In the genomic region with DNA sequence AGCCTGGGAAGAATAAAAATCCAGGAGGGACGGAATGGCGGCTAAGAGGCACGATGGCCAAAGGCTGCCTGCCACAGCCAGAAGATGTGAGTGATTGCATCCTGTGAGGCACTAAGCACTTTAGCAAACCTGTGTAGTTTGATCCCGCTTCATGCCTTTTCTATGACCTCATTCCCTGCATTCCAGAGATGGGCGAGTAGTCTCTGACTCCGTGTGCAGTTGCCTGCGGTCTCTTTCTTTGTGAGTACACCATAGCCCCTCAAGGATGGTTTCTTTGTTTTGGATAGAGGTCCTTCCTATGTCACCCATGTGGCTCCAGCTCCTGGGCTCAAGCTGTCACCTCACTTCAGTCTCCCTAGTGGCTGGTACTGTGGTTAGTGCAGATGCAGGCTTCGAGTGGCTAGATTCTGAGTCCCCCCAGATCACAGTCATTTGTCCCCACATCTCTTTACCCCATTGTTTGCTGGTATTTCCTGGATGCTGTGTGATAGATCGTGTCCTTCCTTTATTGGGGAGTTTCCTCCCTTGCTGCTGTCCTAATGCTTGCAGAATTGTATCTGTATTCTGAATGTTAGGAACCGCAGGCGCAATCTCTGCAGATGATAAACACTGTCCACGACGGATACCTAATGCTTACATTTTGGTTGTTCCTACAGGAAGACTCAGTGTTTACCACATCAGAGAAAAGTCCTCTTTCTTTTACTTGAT, we compare ENCODE assay signal across 11 mouse cellular contexts.
DNase-seq lines count a peak whose midpoint lies in the region; ATAC-seq and TF ChIP-seq lines count a peak whose summit lies in the region.
"Had no signal": no experiment of that assay in that cellular context is flagged by ENCODE, and none has a peak within 500 bp of the region (broad histone marks: within the 10 kb centered on the region; RNA-seq: fewer than 3 reads in every experiment).

No protein-coding gene starts in this region.

- no peak for ATAC-seq in heart, embryonic 13.5 days (ENCODE audit: extremely low read depth, insufficient number of reproducible peaks, low FRiP score, low TSS enrichment)
- no peak for ATAC-seq in limb, embryonic 15.5 days (ENCODE audit: insufficient number of reproducible peaks, low FRiP score, low TSS enrichment, low read depth)

- intact Hi-C loops in heart, adult 2 months (cut with DNase I): no loop called here

- WGBS in heart, embryonic 13.5 days: 31% methylated on average over 13 of the region's 13 CpGs
- 45% methylated on average over 13 of the region's 13 CpGs for WGBS in heart, adult 2 months
- 36% methylated on average over 13 of the region's 13 CpGs for WGBS in limb, embryonic 15.5 days

- peaks cover 14% of the 10 kb centered on the region for H3K4me1 ChIP-seq in heart, embryonic 13.5 days
- H3K4me1 ChIP-seq in heart, adult 2 months (ENCODE audit: control insufficient read depth, insufficient read depth, low read length): peaks cover 6% of the 10 kb centered on the region
- H3K4me1 ChIP-seq in limb, embryonic 15.5 days: peaks cover 14% of the 10 kb centered on the region

- H3K27me3 ChIP-seq in heart, embryonic 13.5 days (replicated peaks): no peaks in the 10 kb centered on the region
- H3K27me3 ChIP-seq in heart, adult 2 months (ENCODE audit: control insufficient read depth, insufficient read depth, low read length): no peaks in the 10 kb centered on the region
- H3K27me3 ChIP-seq in limb, embryonic 15.5 days: no peaks in the 10 kb centered on the region
- H3K27me3 ChIP-seq: embryonic facial prominence, embryonic 12.5 days had no signal

- TF ChIP-seq CTCF in heart, adult 2 months (IDR thresholded peaks at IDR 0.05): no peak

- no peak for TF ChIP-seq EP300 in heart, adult 2 months (IDR thresholded peaks at IDR 0.05; ENCODE audit: insufficient read depth, low read depth, low read length)

- no peaks in the 10 kb centered on the region for H3K9me3 ChIP-seq in heart, embryonic 13.5 days
- H3K9me3 ChIP-seq in limb, embryonic 15.5 days: no peaks in the 10 kb centered on the region
- H3K9me3 ChIP-seq: embryonic facial prominence, embryonic 12.5 days had no signal

- no peaks in the 10 kb centered on the region for H3K79me2 ChIP-seq in heart, adult 2 months (replicated peaks; ENCODE audit: control insufficient read depth, insufficient read depth, low read length)

- no peak overlapping the region for H3K4me3 ChIP-seq in heart, embryonic 13.5 days
- H3K4me3 ChIP-seq in heart, adult 2 months: no peak overlapping the region
- no peak overlapping the region for H3K4me3 ChIP-seq in limb, embryonic 15.5 days
- H3K4me3 ChIP-seq: embryonic facial prominence, embryonic 12.5 days had no signal

- no peak overlapping the region for H3K9ac ChIP-seq in heart, embryonic 13.5 days
- H3K9ac ChIP-seq in heart, adult 2 months (ENCODE audit: low read depth, low read length): no peak overlapping the region
- no peak overlapping the region for H3K9ac ChIP-seq in limb, embryonic 15.5 days
- H3K9ac ChIP-seq: embryonic facial prominence, embryonic 12.5 days had no signal

- DNase-seq in heart, adult 2 months: no peak
- peak; percentile 72 for DNase-seq in 3134 (ENCODE audit: extremely low read depth, insufficient read length, low spot score)
- peak; percentile 75 for DNase-seq in embryo, embryonic 10.5 days (ENCODE audit: low spot score)
- no peak for DNase-seq in adrenal gland, postnatal 4 days (ENCODE audit: low spot score in 2 of 2)
- DNase-seq in spleen, adult 12 weeks (ENCODE audit: low spot score): no peak
- no peak for DNase-seq in left cerebral cortex, adult 18-20 months (ENCODE audit: low spot score in 2 of 2)
- DNase-seq: gastrocnemius, postnatal 10 days had no signal

- TF ChIP-seq POLR2A in heart, adult 2 months (IDR thresholded peaks at IDR 0.05; ENCODE audit: insufficient read depth, low read depth, low read length): no peak

- no peaks in the 10 kb centered on the region for H3K36me3 ChIP-seq in heart, embryonic 13.5 days
- no peaks in the 10 kb centered on the region for H3K36me3 ChIP-seq in heart, adult 2 months (ENCODE audit: control insufficient read depth, insufficient read depth, low read length)
- no peaks in the 10 kb centered on the region for H3K36me3 ChIP-seq in limb, embryonic 15.5 days
- H3K36me3 ChIP-seq: embryonic facial prominence, embryonic 12.5 days had no signal

- H3K4me2 ChIP-seq in heart, embryonic 13.5 days: peak overlapping the region; percentile 29; the same call in 1 of the 2 replicates
- no peak overlapping the region for H3K4me2 ChIP-seq in limb, embryonic 15.5 days
- H3K4me2 ChIP-seq: embryonic facial prominence, embryonic 12.5 days had no signal

- no peak overlapping the region for H3K27ac ChIP-seq in heart, embryonic 13.5 days (replicated peaks)
- no peak overlapping the region for H3K27ac ChIP-seq in heart, adult 2 months
- peak overlapping the region; percentile 17; the same call in 1 of the 2 replicates for H3K27ac ChIP-seq in limb, embryonic 15.5 days
- H3K27ac ChIP-seq: embryonic facial prominence, embryonic 12.5 days; macrophage had no signal

Comparison
In these comparisons a context has a peak if more than half of its experiments do, and no peak if none do; other contexts are left out.
1. DNase-seq: peak in 3134 (single experiment) and embryo, embryonic 10.5 days (single experiment); none in heart, adult 2 months (0 of 2), adrenal gland, postnatal 4 days (0 of 2), spleen, adult 12 weeks (single experiment) and left cerebral cortex, adult 18-20 months (0 of 2).